Mouse (Mus musculus) forebrain, embryonic 15.5 days (tissue): ENCODE results near the gene Gm45208. TPM values are rescaled to one million over a fixed set of nuclear protein-coding genes. Genes with fewer than 3 reads are reported as not detected.
"Not testable (repeated sequence)": the region's sequence is repeated elsewhere in the genome, so short reads cannot be mapped to it uniquely, and the experiment has no call there.

Experiments used
- ATAC-seq: fragments of 200-750 bp; cut with Nextera tagmentation; replicated peaks from 2 replicates; pipeline ENCODE4 v1.8.0; 2017; ENCODE audit warnings: mild to moderate bottlenecking, moderate TSS enrichment, moderate library complexity
- H3K27ac ChIP-seq: fragments of 300-500 bp; sonication (generic); replicated peaks from 2 replicates; pipeline ENCODE4 v1.5.1; 2015; ENCODE audit warnings: mild to moderate bottlenecking, inconsistent platforms
- H3K27me3 ChIP-seq: fragments of 300-500 bp; sonication (generic); 2 replicates; pipeline ENCODE4 v1.6.1; 2015; ENCODE audit warnings: inconsistent platforms
- H3K36me3 ChIP-seq: fragments of 300-500 bp; sonication (generic); 2 replicates; pipeline ENCODE4 v1.6.1; 2015; ENCODE audit warnings: mild to moderate bottlenecking, inconsistent platforms
- H3K4me1 ChIP-seq: fragments of 300-500 bp; sonication (generic); 2 replicates; pipeline ENCODE4 v1.6.1; 2015; ENCODE audit warnings: inconsistent platforms
- H3K4me2 ChIP-seq: fragments of 300-500 bp; sonication (generic); replicated peaks from 2 replicates; pipeline ENCODE4 v1.6.1; 2015; ENCODE audit warnings: mild to moderate bottlenecking, inconsistent platforms
- H3K4me3 ChIP-seq: fragments of 300-500 bp; sonication (generic); 2 replicates; pipeline ENCODE4 v1.5.1; 2015; ENCODE audit warnings: mild to moderate bottlenecking, inconsistent platforms
- H3K9ac ChIP-seq: fragments of 300-500 bp; sonication (generic); replicated peaks from 2 replicates; pipeline ENCODE4 v1.6.1; 2015; ENCODE audit warnings: mild to moderate bottlenecking, inconsistent platforms
- H3K9me3 ChIP-seq: fragments of 300-500 bp; sonication (generic); 2 replicates; pipeline ENCODE4 v1.6.1; 2016; ENCODE audit warnings: inconsistent platforms
- WGBS: fragments of 180-500 bp; shearing (Covaris S2); methylation state at CpG from one replicate; pipeline ENCODE4 v1.1.7; 2015; ENCODE audit warnings: mixed read lengths; 5-methylcytosine and 5-hydroxymethylcytosine counted together
- polyA plus RNA-seq: library from polyadenylated mRNA; unstranded; fragments of >200 nt; fragmentation: Nextera tagmentation; extraction: Ambion mirVana; gene quantifications from 2 replicates; pipeline ENCODE4 v1.2.1, GENCODE M21; 2015

Gene Gm45208
- polyA plus RNA-seq, 1 experiment from 2014 or later: 0.84 TPM

GRCm38 (mm10) chrX:7728922-7729265, 6.8 kb downstream of the Gm45208 start:
- Histone ChIP-seq H3K4me1 (peaks cover 15% of the 10 kb centered on the region), H3K9ac (peak overlapping the region; percentile 57), H3K36me3 (no peaks in the 10 kb centered on the region; the same call in 1 of the 2 replicates), H3K27me3 (no peaks in the 10 kb centered on the region), H3K4me2 (peak overlapping the region; percentile 53), H3K4me3 (peak overlapping the region; percentile 55), H3K9me3 (no peaks in the 10 kb centered on the region), H3K27ac (peak overlapping the region; percentile 64; the same call in 1 of the 2 replicates)
- ATAC-seq: no peak
- 38% methylated on average over 4 of the region's 4 CpGs for WGBS

DNA sequence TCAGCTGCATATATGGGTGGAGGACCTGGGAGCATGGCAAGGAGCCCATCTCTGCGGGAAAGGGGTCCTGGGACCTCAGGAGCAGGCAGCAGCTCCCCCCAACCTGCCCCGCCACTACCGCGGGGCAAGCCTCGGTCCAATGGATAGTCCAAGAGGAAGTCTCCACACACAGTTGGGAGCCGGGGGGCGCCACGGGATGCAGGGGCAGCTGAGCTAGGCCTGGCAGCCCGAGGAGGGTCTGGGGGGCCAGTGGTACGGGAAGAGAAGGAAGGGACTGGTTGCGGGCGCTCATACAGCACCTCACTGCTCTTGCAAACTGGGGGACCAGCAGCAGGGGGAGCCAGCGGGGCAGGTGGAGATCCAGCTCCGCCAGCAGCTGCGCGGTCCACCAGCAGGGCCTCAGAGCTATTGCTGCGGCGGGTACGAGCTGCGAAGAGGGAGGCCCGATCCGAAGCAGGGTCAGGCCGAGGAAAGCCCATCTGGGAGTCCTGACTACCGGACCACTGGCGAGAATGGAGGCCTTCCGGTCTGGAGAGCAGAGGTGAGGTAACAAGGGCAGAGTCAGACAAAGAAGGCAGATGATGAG, 11.6 kb downstream of the Gm45208 start:
- Histone ChIP-seq H3K36me3 (peaks cover 10% of the 10 kb centered on the region; the same call in 1 of the 2 replicates), H3K27me3 (no peaks in the 10 kb centered on the region), H3K4me1 (peaks cover 10% of the 10 kb centered on the region), H3K9ac (no peak overlapping the region), H3K4me3 (no peak overlapping the region), H3K27ac (no peak overlapping the region), H3K4me2 (no peak overlapping the region), H3K9me3 (no peaks in the 10 kb centered on the region)
- 34% methylated on average over 24 of the region's 26 CpGs for WGBS
- no peak for ATAC-seq

- H3K9ac ChIP-seq: no peak overlapping the region
- H3K27me3 ChIP-seq: no peaks in the 10 kb centered on the region
- 64% methylated on average over 14 of the region's 14 CpGs for WGBS
- peaks cover 2% of the 10 kb centered on the region; the same call in 1 of the 2 replicates for H3K4me1 ChIP-seq
- no peak overlapping the region for H3K4me2 ChIP-seq
- H3K36me3 ChIP-seq: peaks cover 10% of the 10 kb centered on the region; the same call in 1 of the 2 replicates
- no peak overlapping the region for H3K27ac ChIP-seq
- H3K4me3 ChIP-seq: no peak overlapping the region
- no peak; the same call in 1 of the 2 replicates for ATAC-seq
- no peaks in the 10 kb centered on the region for H3K9me3 ChIP-seq
Measured at GRCm38 (mm10) chrX:7739336-7740081, 17.5 kb downstream of the Gm45208 start.

- Histone ChIP-seq H3K27me3 (no peaks in the 10 kb centered on the region), H3K27ac (no peak overlapping the region), H3K4me3 (no peak overlapping the region), H3K36me3 (peaks cover 6% of the 10 kb centered on the region; the same call in 1 of the 2 replicates), H3K9ac (no peak overlapping the region), H3K4me1 (peaks cover 2% of the 10 kb centered on the region; the same call in 1 of the 2 replicates), H3K9me3 (no peaks in the 10 kb centered on the region), H3K4me2 (no peak overlapping the region)
- 70% methylated on average over 10 of the region's 10 CpGs for WGBS
- no peak for ATAC-seq
Measured at GRCm38 (mm10) chrX:7740082-7740819, 18.2 kb downstream of the Gm45208 start.

- no peak overlapping the region for H3K9ac ChIP-seq
- peaks cover 2% of the 10 kb centered on the region; the same call in 1 of the 2 replicates for H3K4me1 ChIP-seq
- H3K27me3 ChIP-seq: no peaks in the 10 kb centered on the region
- no peak overlapping the region for H3K4me2 ChIP-seq
- H3K27ac ChIP-seq: no peak overlapping the region
- no peaks in the 10 kb centered on the region for H3K9me3 ChIP-seq
- WGBS: 81% methylated on average over 5 of the region's 5 CpGs
- no peak overlapping the region for H3K4me3 ChIP-seq
- H3K36me3 ChIP-seq: peaks cover 4% of the 10 kb centered on the region; the same call in 1 of the 2 replicates
- ATAC-seq: no peak
Measured at GRCm38 (mm10) chrX:7741103-7741502, 19.1 kb downstream of the Gm45208 start.

DNA sequence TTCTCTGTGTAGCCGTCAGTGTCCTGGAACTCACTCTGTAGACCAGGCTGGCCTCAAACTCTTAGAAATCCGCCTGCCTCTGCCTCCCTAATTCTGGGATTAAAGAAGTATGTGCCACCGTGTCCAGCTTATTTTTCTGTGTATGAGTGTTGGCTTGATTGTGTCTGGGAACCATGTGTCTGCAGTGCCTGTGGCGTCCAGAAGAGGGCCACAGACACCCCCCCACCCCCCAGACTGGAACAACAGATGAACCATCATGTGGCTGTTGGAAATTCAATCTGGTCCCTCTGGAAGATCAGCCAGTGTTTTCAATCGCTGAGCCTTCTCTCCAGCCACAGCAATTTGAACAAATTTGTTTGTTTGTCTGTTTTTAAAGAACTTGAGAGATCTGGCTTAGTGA, 21.4 kb downstream of the Gm45208 start:
- Histone ChIP-seq H3K4me1 (peaks cover 2% of the 10 kb centered on the region; the same call in 1 of the 2 replicates), H3K27me3 (no peaks in the 10 kb centered on the region), H3K27ac (no peak overlapping the region), H3K4me2 (no peak overlapping the region), H3K36me3 (no peaks in the 10 kb centered on the region), H3K9ac (no peak overlapping the region), H3K9me3 (no peaks in the 10 kb centered on the region), H3K4me3 (no peak overlapping the region)
- ATAC-seq: no peak
- WGBS: 60% methylated on average over 5 of the region's 5 CpGs

DNA sequence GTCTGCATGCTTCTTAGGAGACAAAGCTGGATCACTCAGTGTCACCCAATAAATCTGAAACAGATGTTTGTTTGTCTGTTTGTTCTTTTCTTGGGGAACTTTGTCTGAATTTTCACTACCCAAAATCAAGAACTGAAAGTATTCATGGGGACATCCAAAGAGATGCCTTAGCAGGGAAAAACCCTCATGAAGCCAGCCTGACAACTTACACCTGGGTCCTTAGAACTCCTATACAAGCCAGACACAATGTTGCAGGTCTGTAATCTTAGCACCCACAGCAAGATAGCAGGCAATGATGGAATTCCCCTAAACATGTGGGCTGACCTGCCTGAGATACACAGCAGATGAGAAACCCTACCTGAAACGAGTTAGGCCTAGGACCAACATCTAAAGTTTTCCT, 22.9 kb downstream of the Gm45208 start:
- ATAC-seq: no peak
- H3K27ac ChIP-seq: no peak overlapping the region
- H3K9me3 ChIP-seq: no peaks in the 10 kb centered on the region
- no peak overlapping the region for H3K4me2 ChIP-seq
- H3K27me3 ChIP-seq: no peaks in the 10 kb centered on the region
- H3K36me3 ChIP-seq: no peaks in the 10 kb centered on the region
- no peak overlapping the region for H3K9ac ChIP-seq
- H3K4me1 ChIP-seq: peaks cover 8% of the 10 kb centered on the region; the same call in 1 of the 2 replicates
- WGBS: 94% methylated on average over 1 of the region's 1 CpGs
- no peak overlapping the region for H3K4me3 ChIP-seq

GRCm38 (mm10) chrX:7745429-7745828, 23.4 kb downstream of the Gm45208 start:
- ATAC-seq: no peak
- Histone ChIP-seq H3K4me2 (no peak overlapping the region), H3K27me3 (no peaks in the 10 kb centered on the region), H3K4me3 (no peak overlapping the region), H3K9me3 (no peaks in the 10 kb centered on the region), H3K9ac (no peak overlapping the region), H3K4me1 (peaks cover 10% of the 10 kb centered on the region; the same call in 1 of the 2 replicates), H3K36me3 (no peaks in the 10 kb centered on the region), H3K27ac (no peak overlapping the region)
- WGBS: 93% methylated on average over 8 of the region's 8 CpGs

DNA sequence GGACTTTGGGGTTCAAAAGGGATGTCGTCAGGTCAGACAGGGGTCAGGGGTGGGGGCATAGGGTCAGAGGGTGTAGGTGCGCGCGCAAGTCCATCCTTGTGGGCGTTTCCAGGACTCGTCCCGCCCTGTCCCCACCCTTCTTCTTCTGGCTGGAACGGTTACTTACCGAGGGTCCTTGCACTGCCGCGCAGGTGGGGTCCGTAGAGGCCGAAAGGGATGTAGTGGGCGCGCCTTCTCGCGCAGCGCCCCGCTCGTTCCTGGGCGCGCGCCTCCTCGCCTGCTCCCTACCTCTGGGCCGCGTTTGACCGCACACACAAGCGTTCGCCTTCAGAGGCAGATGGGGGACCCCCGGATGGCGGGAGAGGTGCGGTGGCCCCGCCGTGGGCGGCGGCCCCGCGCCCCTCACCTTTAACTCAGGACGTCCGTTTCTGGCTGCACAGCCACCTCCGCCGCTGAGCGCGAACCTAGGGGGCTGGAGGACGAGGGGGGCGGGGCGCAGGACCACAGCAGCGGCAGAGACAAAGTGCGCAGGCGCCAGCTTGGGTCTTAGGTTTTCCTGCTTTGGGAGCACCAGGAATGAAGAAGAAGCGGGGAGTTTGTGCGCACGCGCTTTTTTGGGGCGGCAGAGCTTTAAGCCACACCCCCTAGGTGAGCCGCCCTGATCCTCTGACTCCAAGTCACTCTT, 28.5 kb downstream of the Gm45208 start, which contains the start of gene Ccdc120:
Gene Ccdc120 (minus strand): TSS at position 474 of the 685 bp plus-strand sequence.
- H3K36me3 ChIP-seq: no peaks in the 10 kb centered on the region
- no peaks in the 10 kb centered on the region for H3K9me3 ChIP-seq
- peak within 1 kb of the TSS; percentile 44 for H3K4me2 ChIP-seq
- WGBS: 16% methylated on average over 54 of the region's 56 CpGs
- peak within 1 kb of the TSS; percentile 76 for H3K4me3 ChIP-seq
- H3K27ac ChIP-seq: 0 out of 2 replicates have a peak within 1 kb of the TSS, but pooled peaks have one; percentile 65
- peak; percentile 87 for ATAC-seq
- H3K4me1 ChIP-seq: peaks cover 10% of the 10 kb centered on the region; the same call in 1 of the 2 replicates
- H3K9ac ChIP-seq: peak within 1 kb of the TSS; percentile 70
- H3K27me3 ChIP-seq: no peaks in the 10 kb centered on the region

GRCm38 (mm10) chrX:7753627-7754026, 31.6 kb downstream of the Gm45208 start:
- not testable (repeated sequence) for H3K27ac ChIP-seq, H3K4me2 ChIP-seq, H3K36me3 ChIP-seq, H3K9ac ChIP-seq, ATAC-seq, H3K27me3 ChIP-seq, H3K4me3 ChIP-seq, H3K9me3 ChIP-seq
- 16% methylated on average over 3 of the region's 3 CpGs for WGBS
- peaks cover 10% of the 10 kb centered on the region; the same call in 1 of the 2 replicates for H3K4me1 ChIP-seq

DNA sequence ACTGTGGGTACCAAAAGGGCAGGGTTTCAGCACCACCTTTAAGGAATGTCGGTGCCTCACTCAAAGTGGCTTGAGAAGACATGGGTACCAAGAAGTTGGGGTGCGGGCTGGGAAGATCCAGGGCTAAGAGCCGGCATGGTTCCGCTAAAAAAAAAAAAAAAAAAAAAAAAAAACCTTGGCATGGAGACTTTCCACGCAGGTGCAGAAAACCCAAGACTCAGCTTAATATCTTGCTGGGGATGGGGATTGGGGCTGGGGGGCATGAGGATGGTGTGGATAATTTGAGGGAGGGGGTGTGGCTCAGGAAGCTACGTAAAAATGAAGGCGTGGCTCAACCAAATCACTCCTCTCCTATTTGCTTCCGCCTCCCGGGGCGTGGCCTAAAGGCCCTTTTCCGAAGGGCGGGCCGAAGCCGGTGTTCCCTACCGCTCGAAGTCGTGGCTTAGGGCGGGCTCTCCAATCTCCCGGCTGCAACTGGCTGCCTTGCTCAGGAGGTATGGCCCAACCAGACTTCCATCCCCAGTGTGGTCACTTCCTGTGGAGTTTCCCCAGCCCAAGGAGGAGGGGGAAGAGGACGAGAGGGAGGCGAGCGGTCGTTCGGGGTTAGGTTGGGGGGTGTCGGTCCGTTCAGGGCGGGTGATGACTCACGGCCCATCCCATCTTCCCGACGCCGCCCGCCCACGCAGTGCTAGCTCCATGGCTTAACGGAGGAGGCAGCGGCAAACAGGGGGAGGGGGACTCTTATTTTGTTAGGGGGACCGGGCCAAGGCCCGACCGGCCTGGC, 40.3 kb downstream of the Gm45208 start, which contains the start of gene Tfe3:
Gene Tfe3 (plus strand): TSS at position 424 of the 784 bp plus-strand sequence.
- 31% methylated on average over 34 of the region's 38 CpGs for WGBS
- H3K9me3 ChIP-seq: no peaks in the 10 kb centered on the region
- peaks cover 27% of the 10 kb centered on the region for H3K4me1 ChIP-seq
- peak within 1 kb of the TSS; percentile 69 for H3K4me2 ChIP-seq
- peak within 1 kb of the TSS; percentile 56 for H3K9ac ChIP-seq
- no peak within 1 kb of the TSS; the same call in 1 of the 2 replicates for H3K27ac ChIP-seq
- no peaks in the 10 kb centered on the region for H3K36me3 ChIP-seq
- ATAC-seq: peak; percentile 96
- H3K4me3 ChIP-seq: peak within 1 kb of the TSS; percentile 59
- H3K27me3 ChIP-seq: no peaks in the 10 kb centered on the region
